Mouse (Mus musculus) adrenal gland, adult 18-20 months (tissue): ENCODE data around the gene Lage3. TPM values are rescaled to one million over a fixed set of nuclear protein-coding genes. Genes with fewer than 3 reads are reported as not detected.
A peak's percentile ranks its signal among the peaks of the same experiment; 100 is the strongest.
"Not testable (repeated sequence)": the region's sequence is repeated elsewhere in the genome, so short reads cannot be mapped to it uniquely, and the experiment has no call there.

Experiments
- DNase-seq, 2 experiments: peaks; one replicate each; pipeline ENCODE4 v3.0.0; 2021 to 2022; ENCODE audit warnings: low spot score in 2 of 2
- long read RNA-seq, 2 experiments: library from polyadenylated mRNA; stranded (forward); transcript quantifications; one replicate each; pipeline ENCODE4 v2.0.0; 2021
- total RNA-seq, 2 experiments: library from RNA; stranded (reverse); gene quantifications; 1 replicate in 1 of 2; 2 replicates in 1 of 2; pipeline ENCODE4 v1.2.3; 2021

Gene Lage3
- total RNA-seq: 10 to 100 TPM; 43.2 to 53.2 TPM
- long read RNA-seq, experiment 1, transcript Lage3-201 (3 exons, 761 nt): major isoform, 7 of 9 reads
- long read RNA-seq, experiment 1, partial matches to known transcripts: 0 of 9 reads
- long read RNA-seq, experiment 1, other reads (novel, unspliced or antisense): 0 of 9 reads
- long read RNA-seq, experiment 2, transcript Lage3-201 (3 exons, 761 nt): major isoform, 39 of 42 reads
- long read RNA-seq, experiment 2, partial matches to known transcripts: 0 of 42 reads
- long read RNA-seq, experiment 2, other reads (novel, unspliced or antisense): 1 of 42 reads

DNA sequence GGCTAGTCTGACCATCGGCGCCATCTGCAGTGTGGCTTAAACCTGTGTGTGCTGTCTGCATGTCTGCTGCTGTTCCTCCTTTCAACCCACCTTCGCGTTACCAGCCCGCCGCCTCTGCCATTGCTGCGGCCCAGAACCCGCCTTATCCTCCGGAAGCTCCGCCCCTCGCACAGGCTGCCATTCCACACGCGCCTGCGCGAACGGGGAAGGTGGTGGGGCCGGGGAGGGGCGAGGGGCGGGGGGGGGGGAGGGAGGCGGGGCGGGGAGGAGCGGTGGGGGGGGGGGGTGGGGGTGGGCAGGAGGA is at the start of gene Lage3:
Lage3 (minus strand) TSS at position 152 of the 304 bp plus-strand sequence.
- peak; percentile 69 to 72 for DNase-seq

DNA sequence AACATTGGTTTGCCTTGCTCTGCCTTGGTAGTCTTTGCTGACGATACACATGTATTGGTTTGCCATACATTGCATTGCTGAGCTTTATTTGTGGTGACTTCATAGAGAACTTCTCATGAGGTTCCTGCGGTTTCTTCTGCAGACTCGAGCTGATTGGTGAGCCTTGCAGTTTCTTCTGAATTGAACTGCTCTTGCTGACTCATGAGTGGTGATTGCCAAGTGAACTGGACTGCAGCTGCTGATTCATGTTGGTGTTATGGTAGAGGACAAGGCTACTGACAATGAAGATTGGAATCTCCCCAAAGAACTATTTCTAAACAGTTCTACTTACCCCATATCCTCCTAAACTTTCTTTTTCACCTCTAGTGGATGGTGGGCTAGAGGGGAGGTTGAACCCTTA is 46.7 kb upstream of the Lage3 start:
- no peak for DNase-seq

DNA sequence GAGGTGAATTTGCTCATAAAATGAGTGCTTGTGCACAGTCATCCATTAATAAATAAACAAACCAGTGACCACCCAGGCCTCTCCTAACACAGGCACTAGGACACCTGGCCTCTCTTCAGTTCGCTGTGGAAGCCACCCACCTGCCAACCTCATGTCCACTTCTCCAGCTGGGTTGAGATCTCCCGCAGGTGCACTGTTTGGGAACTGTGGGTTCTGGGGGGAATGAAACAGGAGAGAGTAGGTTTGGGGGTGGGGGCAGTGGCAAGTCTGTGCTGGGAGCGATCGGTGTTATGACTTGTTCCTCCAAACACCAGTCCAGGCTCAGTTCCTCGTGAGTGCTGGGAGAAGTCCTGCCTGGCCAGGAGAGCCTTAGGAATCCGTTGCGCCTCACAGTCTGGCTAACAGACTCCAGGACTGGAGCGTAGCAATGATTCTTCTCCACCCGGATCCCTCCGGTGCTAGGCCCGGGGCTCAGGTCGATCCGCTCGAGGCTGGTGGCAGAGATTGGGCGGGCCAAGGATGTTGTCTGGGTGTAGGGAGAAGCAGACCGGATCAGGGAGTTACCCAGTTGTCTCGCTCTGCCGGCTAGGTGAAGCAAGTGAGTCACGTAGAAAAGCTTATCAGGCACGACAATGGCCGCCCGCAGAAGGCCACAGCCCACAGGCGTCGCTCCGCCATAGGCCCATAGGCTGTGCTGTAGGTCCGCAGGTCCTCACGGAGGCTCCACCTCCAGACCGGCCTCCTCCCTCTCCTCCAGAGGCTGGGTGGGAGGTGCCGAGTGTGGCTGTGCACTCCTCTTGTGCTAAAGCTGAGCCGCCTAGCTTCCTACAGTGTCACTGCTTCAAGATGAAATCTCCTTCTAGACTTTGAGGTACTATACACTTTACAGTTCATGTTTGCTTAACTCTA is 39.4 kb upstream of the Lage3 start, which contains the start of the genes Fam3a and Ikbkg:
Fam3a (minus strand) TSS at position 738 of the 909 bp plus-strand sequence.
Ikbkg (plus strand) TSS at position 756 of the 909 bp plus-strand sequence.
- peak; percentile 60 to 65 for DNase-seq

DNA sequence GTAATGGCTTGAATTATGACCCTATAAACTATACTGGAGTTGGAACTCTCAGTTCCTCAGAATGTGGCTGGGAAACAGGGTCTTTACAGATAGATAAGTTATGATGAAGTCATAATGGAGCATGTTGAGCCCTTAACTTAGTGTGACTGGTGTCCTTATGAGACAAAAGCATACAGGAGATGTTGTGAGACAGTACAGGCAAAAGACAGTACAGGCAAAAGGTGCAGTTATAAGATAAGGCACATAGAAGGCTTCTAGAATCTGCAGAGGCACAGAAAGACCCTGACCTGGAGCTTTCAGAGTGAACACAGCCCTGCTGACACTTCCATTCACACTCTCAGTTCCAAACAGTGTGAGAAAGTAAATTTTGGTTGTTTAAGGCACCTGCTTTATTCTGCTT is 34.7 kb upstream of the Lage3 start:
- no peak for DNase-seq

DNA sequence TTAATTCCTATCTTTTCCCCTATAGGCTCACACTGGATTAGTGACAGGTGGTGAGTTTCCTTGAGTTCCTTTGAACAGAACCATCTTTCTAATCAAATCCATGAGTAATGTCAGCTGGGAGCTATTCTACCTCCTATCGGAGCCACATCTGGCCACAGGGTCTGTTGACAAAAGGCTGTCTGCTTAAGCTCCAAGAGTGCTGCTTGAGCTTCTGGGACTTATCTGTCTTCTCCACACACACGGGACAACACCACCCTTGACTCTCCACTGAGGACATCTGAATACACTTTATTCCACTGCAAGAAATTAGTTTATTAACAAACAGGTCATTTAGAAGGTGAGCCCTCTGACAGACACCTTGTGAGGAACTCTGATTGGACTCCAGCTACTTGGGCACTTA is 31.0 kb upstream of the Lage3 start:
- no peak for DNase-seq

DNA sequence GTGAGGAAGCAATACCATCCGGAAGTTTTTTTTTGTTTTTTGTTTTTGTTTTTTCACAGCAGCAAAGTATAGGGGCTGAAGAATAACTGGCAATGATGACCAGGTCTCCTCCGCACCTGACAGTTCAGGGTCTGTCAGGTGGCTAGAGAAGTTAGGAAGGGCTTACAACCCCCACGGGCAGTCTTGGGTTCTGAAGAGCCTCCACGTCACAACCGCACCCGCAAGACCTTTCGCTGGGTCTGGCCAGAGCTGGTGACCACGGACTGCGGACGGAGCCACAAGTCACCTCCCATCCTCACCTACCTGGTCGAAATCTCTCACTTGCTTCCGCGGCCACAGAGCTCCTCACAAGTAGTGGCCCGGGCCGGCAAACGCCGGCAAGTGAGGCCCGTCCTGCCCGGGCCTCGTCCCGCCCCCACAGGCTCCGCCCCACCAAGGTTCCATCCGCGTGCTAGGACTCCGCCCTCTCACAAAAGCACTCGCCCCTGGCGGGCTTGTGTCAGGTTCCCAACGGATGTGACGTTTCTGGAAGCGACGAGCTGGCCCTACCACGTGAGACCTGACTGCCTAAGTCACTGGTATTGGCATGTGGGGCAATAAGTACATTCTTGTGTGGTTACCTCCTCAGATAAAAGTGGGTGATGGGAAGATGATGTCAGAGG is 19.6 kb upstream of the Lage3 start, which contains the start of the genes Ubl4a and Slc10a3:
Ubl4a (minus strand) TSS at position 331 of the 662 bp plus-strand sequence.
Slc10a3 (minus strand) TSS at position 462 of the 662 bp plus-strand sequence.
- peak; percentile 72 to 73 for DNase-seq

DNA sequence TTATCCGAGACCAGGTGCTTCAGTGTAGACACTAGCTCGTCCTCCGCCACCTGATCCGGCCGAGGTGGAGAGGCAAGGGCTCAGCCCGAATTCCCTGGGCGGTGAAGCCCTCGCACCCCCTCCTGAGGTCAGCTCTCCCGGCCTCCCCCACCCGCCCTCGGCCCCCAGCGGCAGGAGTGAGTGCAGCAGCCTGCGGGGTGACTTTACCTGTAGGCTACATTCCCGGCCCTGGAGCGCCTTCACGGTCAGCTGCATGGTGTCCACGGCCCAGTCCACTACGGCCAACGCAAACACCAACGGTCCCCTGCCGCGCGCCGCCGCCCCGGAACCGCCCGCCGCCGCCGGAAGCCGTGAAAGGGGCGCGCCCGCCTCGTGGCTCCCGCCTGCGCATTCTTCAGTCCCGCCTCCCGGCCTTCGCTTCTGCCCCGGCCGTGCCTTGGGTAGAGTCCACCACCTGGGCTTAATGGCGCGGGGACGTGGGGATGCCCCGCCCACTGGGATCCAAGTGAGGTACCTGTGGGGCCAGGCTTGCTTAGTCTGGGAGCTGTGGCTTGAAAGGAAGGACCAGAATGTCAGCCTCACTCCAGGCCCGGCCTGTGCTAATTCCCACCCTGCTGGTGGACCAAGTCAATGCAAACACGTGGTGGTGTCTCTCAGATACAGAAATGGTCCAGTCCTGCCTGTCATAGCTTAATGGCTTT is 14.9 kb upstream of the Lage3 start:
- peak; percentile 70 to 73 for DNase-seq

DNA sequence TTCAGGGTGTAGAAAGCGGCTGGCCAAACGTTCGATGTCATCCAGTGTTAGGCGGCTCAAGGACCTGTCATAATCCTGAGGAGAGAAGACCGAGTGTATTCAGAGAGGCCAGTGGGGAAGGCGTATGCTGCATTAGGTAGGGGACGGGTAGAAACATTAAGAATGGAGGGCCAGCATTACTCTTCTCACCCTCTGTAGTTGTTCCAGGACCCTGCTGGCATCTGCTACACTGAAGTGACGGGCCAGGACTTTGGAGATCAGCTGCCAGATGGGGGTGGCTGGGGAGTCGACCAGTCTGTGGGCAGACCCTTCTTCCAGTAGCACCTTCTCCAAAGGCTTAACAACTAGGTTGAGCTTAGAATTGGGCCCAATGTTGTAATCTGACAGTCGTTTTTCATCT is 14.1 kb upstream of the Lage3 start:
- DNase-seq: no peak

DNA sequence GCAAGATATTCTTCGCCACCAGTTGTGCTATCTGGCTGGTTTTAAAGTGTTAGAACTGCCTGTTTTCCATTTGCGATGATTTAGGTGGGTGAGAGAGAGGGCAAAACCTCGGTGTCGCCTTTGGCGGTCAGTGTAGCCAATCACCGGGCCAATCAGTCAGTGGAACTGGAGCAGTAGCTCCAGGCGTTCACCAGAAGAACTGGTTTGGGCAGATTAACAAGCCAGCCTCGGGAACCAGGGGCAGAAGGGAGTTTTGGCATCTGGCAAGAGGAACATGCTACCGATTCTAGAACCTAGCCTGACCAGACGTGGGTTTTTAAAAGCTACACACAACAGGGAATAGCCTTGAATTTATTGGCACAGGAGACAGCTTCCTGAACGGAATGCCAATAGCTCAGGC is 5.8 kb upstream of the Lage3 start:
- no peak for DNase-seq

DNA sequence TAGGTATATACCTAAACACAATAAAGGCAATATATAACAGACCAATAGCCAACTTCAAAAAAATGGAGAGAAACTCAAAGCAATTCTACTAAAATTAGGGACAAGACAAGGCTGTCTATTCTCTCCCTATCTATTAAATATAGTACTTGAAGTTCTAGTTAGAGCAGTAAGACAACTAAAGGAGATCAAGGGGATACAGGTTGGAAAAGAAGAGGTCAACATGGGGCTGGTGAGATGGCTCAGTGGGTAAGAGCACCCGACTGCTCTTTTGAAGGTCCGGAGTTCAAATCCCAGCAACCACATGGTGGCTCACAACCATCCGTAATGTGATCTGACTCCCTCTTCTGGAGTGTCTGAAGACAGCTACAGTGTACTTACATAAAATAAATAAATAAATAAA is 3.7 kb upstream of the Lage3 start:
- DNase-seq: not testable (repeated sequence)

DNA sequence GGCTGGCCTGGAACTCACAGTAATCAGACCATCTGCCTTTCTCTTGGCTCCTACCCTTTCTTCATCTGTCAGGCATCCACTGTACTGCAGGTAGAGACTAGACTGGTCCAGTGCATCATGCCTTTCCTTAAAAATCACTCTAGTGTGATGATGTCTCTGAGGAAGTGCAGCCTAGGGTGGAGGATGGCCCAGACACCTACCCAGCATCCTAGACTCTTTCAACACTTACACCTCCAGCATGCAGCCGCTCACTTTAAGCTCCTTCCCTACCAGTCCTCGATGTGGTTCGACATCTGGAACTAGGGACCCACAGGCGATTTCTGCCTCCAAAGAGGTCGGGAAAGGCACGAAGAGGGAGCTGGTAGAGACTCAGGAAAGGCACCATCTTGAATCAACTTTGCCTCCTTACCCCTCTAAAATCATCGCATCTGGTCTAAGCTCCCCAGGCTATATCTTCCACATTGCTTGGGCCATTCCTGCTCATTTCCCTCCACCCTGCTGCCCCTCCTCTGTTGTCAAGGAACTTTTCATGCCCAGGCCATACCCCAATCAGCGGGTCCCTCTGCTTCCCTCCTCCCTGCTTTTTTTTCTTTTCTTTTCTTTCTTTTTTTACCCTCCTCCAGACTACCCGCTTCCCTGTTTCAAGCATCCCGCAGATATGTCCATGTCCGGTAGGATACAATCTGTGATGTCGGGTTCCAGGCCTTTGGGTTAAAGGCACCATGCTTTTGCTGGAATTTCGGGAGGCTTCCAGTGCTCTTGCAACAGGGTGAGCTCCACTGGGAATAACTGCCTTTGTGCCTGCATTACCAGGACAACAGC is 562 bp downstream of the Lage3 start:
- DNase-seq: no peak

DNA sequence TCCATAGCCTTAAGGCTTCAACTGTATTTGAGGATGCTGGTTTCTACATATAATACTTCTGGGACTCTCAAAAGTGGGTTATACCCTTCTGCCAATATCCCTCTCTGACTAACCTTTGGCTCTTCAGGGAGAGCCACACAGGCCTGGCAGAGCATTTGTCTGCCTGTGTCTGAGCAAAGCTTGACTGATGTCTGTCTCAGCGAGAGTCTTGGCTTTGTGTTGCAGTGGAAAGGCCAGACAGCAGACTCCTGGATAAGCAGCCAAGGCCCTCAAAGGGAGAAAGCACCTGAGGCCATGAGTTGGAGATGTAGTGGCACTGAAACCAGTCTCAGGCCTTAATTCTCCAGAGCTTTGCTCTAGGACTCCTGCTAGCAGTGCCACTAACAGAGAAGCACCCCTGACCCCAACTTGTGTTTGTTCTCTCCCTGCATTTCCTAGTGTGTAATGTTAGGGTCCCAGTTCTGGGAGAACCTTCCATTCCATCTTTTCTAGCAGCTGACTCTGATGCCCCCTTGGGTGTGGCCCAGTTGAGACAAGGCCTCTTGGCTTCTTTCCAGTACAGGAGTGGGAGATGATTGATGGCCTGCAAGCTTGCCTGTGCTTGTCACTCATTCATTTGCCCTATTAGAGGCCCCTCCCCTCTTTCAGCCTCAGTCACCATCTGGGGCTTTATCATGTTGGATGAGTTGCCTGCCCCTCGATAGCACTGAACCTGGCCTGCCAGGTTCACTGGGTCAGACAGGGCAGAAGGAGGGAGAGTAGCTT is 23.1 kb downstream of the Lage3 start:
- no peak for DNase-seq

DNA sequence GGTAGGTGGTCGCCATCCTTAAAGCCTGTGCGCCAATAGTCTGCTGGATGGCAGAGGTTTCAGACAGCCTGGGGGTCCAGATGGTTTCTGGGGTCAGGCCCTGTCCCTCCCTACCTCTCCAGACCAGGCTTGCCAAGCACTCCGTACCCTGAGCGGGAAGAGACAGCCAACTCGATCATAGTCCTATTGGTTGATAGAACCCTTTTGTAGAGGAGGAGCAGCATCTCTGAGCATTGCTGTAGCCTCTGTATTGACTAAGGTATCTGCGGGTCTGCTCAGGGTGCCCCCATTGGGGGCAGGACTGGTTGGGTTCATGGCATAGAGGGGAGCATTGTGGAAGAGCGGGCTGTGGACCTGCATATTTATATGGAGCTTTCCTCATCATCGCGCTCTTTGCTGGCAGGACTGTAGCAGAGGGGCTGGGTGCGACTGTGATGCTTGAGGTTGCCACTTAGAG is 24.2 kb downstream of the Lage3 start:
- no peak for DNase-seq

DNA sequence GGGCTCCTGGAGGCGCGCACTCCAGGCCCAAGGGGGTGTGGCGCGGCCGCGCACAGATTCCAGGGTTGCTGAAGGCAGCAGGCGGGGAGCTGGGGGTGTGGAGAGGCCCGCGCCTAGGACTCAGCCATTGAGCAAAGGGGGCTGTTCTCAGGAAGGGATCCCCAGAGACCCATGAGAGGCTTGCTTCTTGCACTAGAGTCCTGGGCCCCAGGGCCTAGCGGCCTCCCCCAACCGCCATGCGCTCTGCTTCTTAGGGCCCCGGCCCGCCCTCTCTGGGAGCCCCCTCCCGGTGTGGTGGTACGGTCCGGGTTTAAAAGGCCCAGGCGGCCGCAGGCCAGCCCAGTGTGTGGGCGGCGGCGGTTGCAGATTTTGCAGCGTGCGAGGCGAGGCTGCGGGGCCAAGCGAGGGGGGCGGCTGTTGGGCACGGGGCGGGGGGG is 24.7 kb downstream of the Lage3 start, which contains the start of gene Plxna3:
Plxna3 (plus strand) TSS at position 342 of the 437 bp plus-strand sequence.
- peak; percentile 67 to 70 for DNase-seq

DNA sequence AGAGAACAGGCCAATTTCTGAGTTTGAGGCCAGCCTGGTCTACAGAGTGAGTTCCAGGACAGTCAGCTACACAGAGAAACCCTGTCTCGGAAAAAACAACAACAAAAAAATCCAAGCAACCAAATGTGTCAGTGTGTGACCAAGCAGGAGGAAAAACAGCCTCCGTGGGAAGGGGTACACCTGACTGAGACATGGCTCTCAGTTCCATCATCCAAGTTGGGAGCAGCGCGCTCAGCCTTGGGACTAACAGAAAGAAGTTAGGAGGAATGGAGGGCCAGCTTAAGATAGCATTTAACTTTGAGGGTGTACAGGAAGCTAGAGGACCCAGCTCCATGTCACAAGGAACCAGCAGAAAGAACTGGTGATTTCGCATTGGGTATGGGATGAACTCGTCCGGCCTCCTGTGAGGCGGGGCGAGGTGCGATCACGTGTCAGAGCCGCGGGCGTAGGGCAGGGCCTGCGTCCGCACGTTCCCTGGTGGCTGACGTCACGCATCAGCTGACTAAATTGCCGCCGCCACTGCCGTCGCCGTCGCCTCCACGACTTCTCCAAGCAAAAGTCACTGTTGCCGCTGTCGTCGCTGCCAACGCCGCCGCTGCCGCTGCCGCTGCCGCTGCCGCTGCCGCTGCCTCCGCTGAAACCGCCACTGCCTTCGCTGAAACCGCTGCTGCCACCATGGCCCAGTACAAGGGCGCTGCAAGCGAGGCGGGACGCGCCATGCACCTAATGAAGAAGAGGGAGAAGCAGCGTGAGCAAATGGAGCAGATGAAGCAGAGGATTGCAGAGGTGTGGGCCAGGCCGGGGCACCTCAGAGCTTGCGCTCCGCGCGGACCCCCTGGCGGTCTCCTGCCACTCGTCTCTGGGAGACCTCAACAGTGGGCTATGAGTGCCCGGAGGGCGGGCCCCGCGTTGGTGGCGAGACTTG is 40.6 kb downstream of the Lage3 start, which contains the start of gene Fam50a:
Fam50a (plus strand) TSS at position 494 of the 925 bp plus-strand sequence.
- DNase-seq: peak; percentile 73 to 76

DNA sequence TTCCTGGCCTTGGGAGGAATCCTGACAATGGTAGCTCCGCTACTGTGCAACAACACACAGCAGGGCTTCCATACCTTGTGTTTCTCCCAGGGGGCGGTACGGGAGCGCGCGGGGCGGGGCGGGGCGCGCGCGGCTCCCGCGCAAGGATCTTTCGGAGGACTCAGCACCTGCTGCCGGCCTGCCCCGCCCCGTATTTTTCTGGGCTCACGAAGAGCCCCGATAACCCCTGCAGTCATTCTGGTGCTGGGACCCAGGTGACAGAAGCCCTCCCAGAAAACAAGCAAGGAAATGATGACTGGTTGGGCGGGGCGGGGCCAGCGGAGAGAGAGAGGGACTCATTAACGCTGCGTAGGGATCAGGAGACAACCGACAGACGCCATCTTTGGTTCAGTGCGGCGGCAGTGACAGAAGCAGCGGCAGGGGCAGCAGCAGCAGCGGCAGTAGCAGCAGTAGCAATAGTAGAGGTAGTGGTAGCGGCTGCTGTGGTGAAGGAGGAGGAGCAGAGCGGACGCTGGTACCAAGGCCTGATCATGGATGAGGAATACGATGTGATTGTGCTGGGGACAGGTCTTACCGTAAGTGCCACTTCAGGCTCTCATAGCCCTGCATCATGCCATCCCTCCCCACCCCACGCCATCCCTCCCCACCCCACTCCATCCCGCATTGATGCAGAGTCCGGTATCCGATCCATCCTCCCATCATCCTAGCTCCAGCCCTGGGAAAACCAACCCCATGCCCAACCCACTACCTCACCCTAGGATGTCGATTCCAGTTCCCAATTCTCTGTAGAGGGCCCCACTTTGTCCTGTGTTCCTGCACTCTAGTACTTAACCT is 48.3 kb downstream of the Lage3 start, which contains the start of gene Gdi1:
Gdi1 (plus strand) TSS at position 132 of the 834 bp plus-strand sequence.
- peak; percentile 65 to 68 for DNase-seq
